Comparison of ENCODE assay signal across 7 mouse cellular contexts in the genomic region with DNA sequence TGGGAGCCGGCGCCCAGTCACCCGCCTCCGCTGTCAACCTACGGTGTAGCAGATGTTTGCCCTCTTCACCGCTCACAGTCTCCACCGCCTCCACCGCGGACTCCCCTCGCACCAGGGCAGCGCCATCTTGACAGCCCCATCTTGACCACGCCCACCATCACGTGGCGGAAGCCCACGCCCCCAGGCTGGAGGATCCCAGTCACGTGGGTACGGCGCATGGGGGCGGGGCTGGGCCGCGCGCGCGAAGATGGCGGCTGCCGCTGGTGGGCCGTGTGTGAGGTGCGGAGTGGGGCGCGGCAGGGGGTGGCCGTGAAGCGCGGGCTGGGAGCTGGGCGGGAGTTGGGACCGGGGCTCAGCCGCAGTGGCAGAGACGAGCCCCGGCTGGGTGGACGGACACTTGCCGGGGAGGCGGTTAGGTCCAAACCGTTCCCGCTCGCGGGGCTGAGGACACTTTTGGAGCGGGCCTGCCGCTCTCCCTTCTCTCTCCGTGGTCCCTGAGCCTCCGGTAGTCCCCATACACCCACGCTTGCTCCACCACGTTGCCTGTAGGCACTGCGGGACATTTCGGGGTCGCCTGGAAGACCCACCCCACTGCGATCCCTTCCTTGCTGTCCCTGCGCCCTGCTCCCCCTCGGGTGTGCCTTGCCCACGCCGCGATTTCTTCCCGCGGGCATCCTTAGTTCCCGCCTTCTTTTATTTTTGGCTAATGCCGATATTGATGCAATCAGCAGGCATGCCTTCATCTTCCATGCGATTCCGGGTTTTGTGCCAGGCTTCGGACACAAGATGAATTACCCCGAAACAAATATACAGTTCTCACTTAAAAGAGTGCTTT. TPM values are rescaled to one million over a fixed set of nuclear protein-coding genes. Genes with fewer than 3 reads are reported as not detected.
DNase-seq lines count a peak whose midpoint lies in the region; ATAC-seq and TF ChIP-seq lines count a peak whose summit lies in the region.

A gene (minus strand): TSS at position 143 of the 835 bp plus-strand sequence.
A gene (plus strand): TSS at position 206 of the 835 bp plus-strand sequence.

- peak; percentile 91 for DNase-seq in adrenal gland, adult 8-10 months
- DNase-seq in embryo, embryonic 9.5 days (ENCODE audit: extremely low spot score), result peak; percentile 97
- DNase-seq in gonadal fat pad, adult 2 months (ENCODE audit: low read depth), result no peak
- DNase-seq in left cerebral cortex, postnatal 4 days, result peak; percentile 99

- H3K27ac ChIP-seq in intestine, postnatal 0 days (ENCODE audit: low read depth, low read length), result peak within 1 kb of the TSS; percentile 65
- peak within 1 kb of the TSS; percentile 57 for H3K27ac ChIP-seq in midbrain, embryonic 12.5 days (replicated peaks)
- H3K27ac ChIP-seq in small intestine, adult 2 months (ENCODE audit: insufficient read depth, low read depth, low read length), result no peak within 1 kb of the TSS

- no peaks in the 10 kb centered on the region for H3K9me3 ChIP-seq in intestine, postnatal 0 days (ENCODE audit: control insufficient read depth)
- H3K9me3 ChIP-seq in midbrain, embryonic 12.5 days, result no peaks in the 10 kb centered on the region

- intact Hi-C loops in left cerebral cortex, postnatal 4 days (cut with DNase I), result no loop called here

- under 1% methylated on average over 67 of the region's 68 CpGs for WGBS in intestine, postnatal 0 days
- WGBS in midbrain, embryonic 12.5 days, result under 1% methylated on average over 58 of the region's 68 CpGs
- under 1% methylated on average over 68 of the region's 68 CpGs for WGBS in small intestine, adult 2 months

- H3K4me1 ChIP-seq in intestine, postnatal 0 days (replicated peaks; ENCODE audit: control insufficient read depth, insufficient read depth, low read length), result peaks cover 7% of the 10 kb centered on the region; the same call in 1 of the 2 replicates
- peaks cover 22% of the 10 kb centered on the region for H3K4me1 ChIP-seq in midbrain, embryonic 12.5 days
- peaks cover 18% of the 10 kb centered on the region for H3K4me1 ChIP-seq in small intestine, adult 2 months (ENCODE audit: control insufficient read depth, insufficient read depth, insufficient read length, low read length)

- peak within 1 kb of the TSS; percentile 87 for H3K4me3 ChIP-seq in intestine, postnatal 0 days (ENCODE audit: low read depth, low read length)
- H3K4me3 ChIP-seq in midbrain, embryonic 12.5 days, result peak within 1 kb of the TSS; percentile 95
- peak within 1 kb of the TSS; percentile 86 for H3K4me3 ChIP-seq in small intestine, adult 2 months (ENCODE audit: low read depth, low read length)

- H3K27me3 ChIP-seq in intestine, postnatal 0 days (replicated peaks; ENCODE audit: control insufficient read depth, insufficient read depth, low read length), result no peaks in the 10 kb centered on the region
- no peaks in the 10 kb centered on the region for H3K27me3 ChIP-seq in midbrain, embryonic 12.5 days
- H3K27me3 ChIP-seq in small intestine, adult 2 months (ENCODE audit: control insufficient read depth, insufficient read depth, low read length), result no peaks in the 10 kb centered on the region

- H3K36me3 ChIP-seq in intestine, postnatal 0 days (ENCODE audit: control insufficient read depth, insufficient read depth), result peaks cover 5% of the 10 kb centered on the region; the same call in 1 of the 2 replicates
- peaks cover 3% of the 10 kb centered on the region; the same call in 1 of the 2 replicates for H3K36me3 ChIP-seq in midbrain, embryonic 12.5 days
- H3K36me3 ChIP-seq in small intestine, adult 2 months (ENCODE audit: control insufficient read depth, insufficient read depth, low read length), result no peaks in the 10 kb centered on the region

- peak within 1 kb of the TSS; percentile 93 for H3K4me2 ChIP-seq in intestine, postnatal 0 days (replicated peaks; ENCODE audit: low read depth)
- H3K4me2 ChIP-seq in midbrain, embryonic 12.5 days (replicated peaks), result peak within 1 kb of the TSS; percentile 99

- 0 out of 2 replicates have a peak, but pooled peaks have one; percentile 2 for TF ChIP-seq CTCF in intestine, postnatal 0 days (IDR thresholded peaks at IDR 0.05; ENCODE audit: low read depth)
- TF ChIP-seq CTCF in small intestine, adult 2 months (IDR thresholded peaks at IDR 0.05; ENCODE audit: extremely low read depth, insufficient read length, insufficient replicate concordance, low read depth, low read length), result no peak

- ATAC-seq in intestine, postnatal 0 days, result peak; percentile 89
- ATAC-seq in midbrain, embryonic 12.5 days (ENCODE audit: low FRiP score, low read depth), result peak; percentile 94

- peak within 1 kb of the TSS; percentile 70 for H3K9ac ChIP-seq in intestine, postnatal 0 days (ENCODE audit: low read depth, low read length)
- H3K9ac ChIP-seq in midbrain, embryonic 12.5 days (replicated peaks), result peak within 1 kb of the TSS; percentile 86

- TF ChIP-seq POLR2A in small intestine, adult 2 months (IDR thresholded peaks at IDR 0.05; ENCODE audit: low read depth, low read length), result no peak; the same call in 1 of the 2 replicates

RNA-seq across cellular contexts. Expression of the first gene that starts in this region (rescaled TPM):
- total RNA-seq in adrenal gland, adult 8-10 months (2022), result 10 to 100 TPM; 31.2 to 42.7 (median 37.6) TPM
- polyA plus RNA-seq in gonadal fat pad, adult 2 months (2012; rRNA removed), result 48.2 and 83.0 TPM in 2 replicates
- 23.7 and 24.7 TPM in 2 replicates for polyA plus RNA-seq in intestine, postnatal 0 days (2015; fragmentation: Nextera tagmentation; extraction: Ambion mirVana)
- 10 to 100 TPM; 18.7 to 21.6 TPM for total RNA-seq in left cerebral cortex, postnatal 4 days (2021)
- polyA plus RNA-seq in midbrain, embryonic 12.5 days (2016; fragmentation: Nextera tagmentation; extraction: Ambion mirVana), result 25.5 and 28.2 TPM in 2 replicates
- 14.1 and 14.8 TPM in 2 replicates for polyA plus RNA-seq in small intestine, adult 2 months (2012; rRNA removed)

RNA-seq across cellular contexts. Expression of the second gene that starts in this region (rescaled TPM):
- 10 to 100 TPM; 28.2 to 33.6 (median 30.2) TPM for total RNA-seq in adrenal gland, adult 8-10 months (2022)
- 28.9 and 30.4 TPM in 2 replicates for polyA plus RNA-seq in gonadal fat pad, adult 2 months (2012; rRNA removed)
- 7.1 and 9.1 TPM in 2 replicates for polyA plus RNA-seq in intestine, postnatal 0 days (2015; fragmentation: Nextera tagmentation; extraction: Ambion mirVana)
- total RNA-seq in left cerebral cortex, postnatal 4 days (2021), result 10 to 100 TPM; 36.6 to 42.0 TPM
- 34.3 and 37.7 TPM in 2 replicates for polyA plus RNA-seq in midbrain, embryonic 12.5 days (2016; fragmentation: Nextera tagmentation; extraction: Ambion mirVana)
- 12.7 and 21.4 TPM in 2 replicates for polyA plus RNA-seq in small intestine, adult 2 months (2012; rRNA removed)
